Mouse (Mus musculus): Measurements from ENCODE around the gene Cux1.

Cux1 gene

DNA sequence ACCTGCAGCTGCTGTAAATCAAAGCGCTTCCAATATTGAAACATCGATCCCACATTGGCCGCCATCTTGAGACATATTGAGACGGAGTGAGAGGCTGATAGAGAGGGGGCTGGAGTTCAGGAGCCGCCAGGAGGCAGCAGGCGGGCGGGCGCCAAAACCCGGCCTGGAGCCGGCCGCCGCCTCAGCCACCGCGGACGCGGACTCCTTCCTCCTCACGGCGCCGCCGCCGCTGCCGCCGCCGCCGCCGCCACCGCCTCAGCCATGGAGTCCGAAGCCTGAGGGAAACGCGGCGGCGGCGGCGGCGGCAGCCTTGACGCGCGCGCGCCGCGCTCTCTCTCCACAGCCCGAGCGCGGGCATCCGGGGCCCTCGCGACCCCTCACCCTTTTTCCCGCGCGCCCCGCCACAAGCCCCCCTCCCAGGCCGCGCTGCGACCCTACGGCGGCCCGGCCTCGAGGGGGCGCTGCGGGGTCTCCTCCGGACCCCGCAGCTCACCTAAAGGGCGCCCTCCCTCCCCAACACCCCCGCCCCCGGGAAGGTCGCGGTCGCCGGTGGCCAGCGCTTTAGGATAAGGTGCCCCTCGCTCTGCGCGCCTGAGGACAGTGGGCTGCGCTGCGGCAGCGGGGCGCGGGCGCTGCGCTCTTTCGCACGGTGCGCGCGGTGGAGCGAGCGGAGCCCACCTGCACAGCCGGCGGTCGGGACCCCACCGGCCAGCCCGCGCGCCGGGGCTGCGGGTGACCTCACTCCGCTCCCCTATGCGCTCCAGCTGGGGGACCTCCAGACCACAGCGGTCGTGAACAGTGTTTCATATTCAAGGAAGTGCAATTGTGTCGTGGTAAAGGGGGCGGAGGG is at the start of gene Cux1:
Cux1 (minus strand) TSS at position 315 of the 850 bp plus-strand sequence.
- CTCF ChIA-PET, result interaction anchor here (2.8 kb wide), 1 partner anchor 56 kb away, joined by 17 read pairs; no protein-coding TSS in a partner anchor

DNA sequence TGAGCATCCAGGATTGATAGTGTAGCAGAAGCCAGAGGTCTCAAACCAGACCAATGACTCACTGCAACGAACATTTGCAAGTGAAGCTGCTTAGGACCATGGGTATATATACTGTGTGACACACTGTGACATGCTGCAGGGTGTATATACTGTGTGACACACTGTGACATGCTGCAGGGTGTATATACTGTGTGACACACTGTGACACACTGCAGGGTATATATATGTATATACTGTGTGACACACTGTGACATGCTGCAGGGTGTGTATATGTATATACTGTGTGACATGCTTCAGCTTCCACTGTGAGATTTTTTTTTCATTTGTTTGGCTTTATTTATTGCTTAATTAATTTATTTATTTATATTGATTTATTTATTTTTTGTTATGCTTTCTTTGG is 45.1 kb upstream of the Cux1 start:
- CTCF ChIA-PET, result no interaction called here

GRCm38 (mm10) chr5:136608814-136609434 is 41.6 kb upstream of the Cux1 start:
- CTCF ChIA-PET, result interaction anchor here (0.6 kb wide), 1 partner anchor 547 kb away, joined by 3 read pairs; no protein-coding TSS in a partner anchor

- CTCF ChIA-PET, result no interaction called here
Observed at GRCm38 (mm10) chr5:136605144-136605543, 37.9 kb upstream of the Cux1 start.

DNA sequence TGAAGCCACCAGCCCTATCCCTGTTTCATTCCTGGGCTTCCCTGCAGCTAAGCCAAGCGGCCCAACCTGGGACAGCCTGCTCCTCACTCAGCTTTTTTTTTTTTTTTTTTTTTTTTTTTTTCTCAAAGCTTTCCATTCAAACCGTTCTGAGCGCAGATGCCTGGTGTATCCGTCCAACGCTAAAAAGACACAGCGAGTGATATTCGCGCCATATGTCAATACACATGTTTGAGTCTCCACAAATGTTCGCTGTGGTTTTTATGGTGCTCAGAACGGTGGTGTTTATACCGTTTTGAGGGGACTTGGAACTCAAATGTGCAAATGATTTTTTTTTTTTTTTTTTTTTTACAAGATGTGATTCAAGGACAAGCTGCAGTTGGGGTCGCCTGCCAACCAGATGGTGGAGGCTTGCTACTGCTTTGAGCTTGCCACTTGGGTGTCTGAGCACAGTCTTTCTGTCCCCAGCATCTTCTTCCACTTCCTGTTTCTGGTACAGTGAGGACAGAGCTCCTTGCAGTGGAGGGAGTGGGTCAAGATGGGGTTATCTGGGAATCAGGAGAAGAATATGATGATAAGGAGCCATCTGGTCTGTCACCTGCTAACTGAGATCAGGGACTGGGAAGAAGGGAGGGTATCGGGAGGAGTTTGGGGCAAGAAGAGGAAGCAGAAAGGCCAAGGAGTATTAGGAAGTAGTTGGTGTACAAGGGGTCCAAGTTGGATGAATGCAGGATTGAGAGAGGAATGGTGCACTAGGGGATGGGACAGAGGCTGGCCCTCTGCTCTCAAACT is 36.1 kb upstream of the Cux1 start:
- CTCF ChIA-PET, result interaction anchor here (0.6 to 0.7 kb wide), 2 partner anchors 20 to 655 kb away, joined by 3 read pairs; no protein-coding TSS in a partner anchor

- CTCF ChIA-PET, result no interaction called here
Observed at GRCm38 (mm10) chr5:136600511-136600910, 33.2 kb upstream of the Cux1 start.

- CTCF ChIA-PET, result interaction anchor here (0.7 to 0.8 kb wide), 3 partner anchors 12 to 228 kb away, joined by 3 read pairs; no protein-coding TSS in a partner anchor
Observed at GRCm38 (mm10) chr5:136594896-136595540, 27.7 kb upstream of the Cux1 start.

- CTCF ChIA-PET, result interaction anchor here (0.6 kb wide), 1 partner anchor 12 kb away, joined by 3 read pairs; no protein-coding TSS in a partner anchor
Observed at GRCm38 (mm10) chr5:136591816-136592499, 24.7 kb upstream of the Cux1 start.

- CTCF ChIA-PET, result no interaction called here
Observed at GRCm38 (mm10) chr5:136589002-136589401, 21.7 kb upstream of the Cux1 start.

DNA sequence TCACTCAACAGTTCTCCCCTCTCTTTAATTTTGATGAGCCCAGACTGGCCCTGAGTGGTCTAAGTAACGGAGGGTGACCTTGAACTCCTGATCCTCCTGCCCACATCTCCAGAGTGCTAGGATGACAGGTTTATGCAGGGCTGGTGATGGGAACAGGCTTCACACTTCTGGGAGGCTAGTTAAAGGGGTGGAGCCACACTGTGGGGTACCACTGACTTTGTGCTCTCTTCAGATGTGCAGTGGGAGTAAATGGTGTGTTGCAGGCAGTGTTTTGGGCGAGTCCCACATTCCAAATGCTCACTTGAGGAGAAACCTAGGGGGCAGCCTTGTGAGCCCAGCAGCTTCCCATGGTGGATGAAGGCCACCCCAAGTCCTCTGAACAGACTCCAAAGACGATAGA is 21.2 kb upstream of the Cux1 start:
- CTCF ChIA-PET, result no interaction called here

GRCm38 (mm10) chr5:136584676-136585285 is 17.5 kb upstream of the Cux1 start:
- CTCF ChIA-PET, result interaction anchor here (0.6 kb wide), 1 partner anchor 124 kb away, joined by 10 read pairs; no protein-coding TSS in a partner anchor

- CTCF ChIA-PET, result interaction anchor here (0.9 kb wide), 1 partner anchor 11 kb away, joined by 3 read pairs; no protein-coding TSS in a partner anchor
Observed at GRCm38 (mm10) chr5:136583666-136584464, 16.6 kb upstream of the Cux1 start.

GRCm38 (mm10) chr5:136583256-136583655 is 16.0 kb upstream of the Cux1 start:
- CTCF ChIA-PET, result interaction anchor here (0.9 kb wide), 1 partner anchor 11 kb away, joined by 3 read pairs; no protein-coding TSS in a partner anchor

DNA sequence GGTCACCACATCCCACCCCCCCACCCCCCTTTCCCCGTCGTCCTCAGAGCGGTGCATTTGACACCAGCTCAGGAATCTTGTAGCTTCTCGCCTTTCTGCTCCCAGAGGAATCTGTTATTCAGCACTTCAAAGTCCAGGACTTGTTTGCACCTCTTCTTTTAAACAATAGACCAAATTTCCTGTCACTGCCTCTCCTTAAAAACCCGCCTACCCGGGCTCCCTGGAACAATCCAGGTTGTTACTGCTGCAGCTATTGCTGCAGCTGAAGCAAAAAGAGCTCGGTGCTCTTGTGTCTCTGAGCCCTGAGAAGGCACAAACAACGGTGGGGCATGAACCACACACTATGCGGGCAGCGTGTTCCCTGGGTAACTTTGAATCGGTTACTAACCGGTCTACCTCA is 14.9 kb upstream of the Cux1 start:
- CTCF ChIA-PET, result interaction anchor here (0.6 kb wide), 1 partner anchor 14 kb away, joined by 4 read pairs; no protein-coding TSS in a partner anchor

DNA sequence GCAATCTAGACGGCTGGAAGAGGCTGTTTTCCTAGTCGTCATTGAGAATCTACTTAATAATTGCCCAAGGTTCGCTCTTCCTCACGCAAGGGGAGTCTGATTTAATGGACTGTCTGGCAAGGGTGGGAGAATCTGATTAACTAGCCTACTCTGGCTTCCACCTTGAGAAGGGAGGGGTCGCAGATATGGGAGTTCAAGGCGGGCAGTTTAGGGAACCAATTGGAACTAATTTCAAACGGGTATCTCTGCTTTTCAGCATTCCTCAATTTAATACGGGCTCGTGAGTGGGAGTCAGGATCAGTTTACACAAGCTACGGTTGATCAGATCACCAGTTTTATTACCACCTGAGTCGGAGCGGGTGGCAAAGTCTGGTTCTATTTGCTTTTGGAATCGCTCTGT is 14.3 kb upstream of the Cux1 start:
- CTCF ChIA-PET, result interaction anchor here (0.6 kb wide), 1 partner anchor 13 kb away, joined by 4 read pairs; no protein-coding TSS in a partner anchor

- CTCF ChIA-PET, result no interaction called here
Observed at GRCm38 (mm10) chr5:136581166-136581565, 13.9 kb upstream of the Cux1 start.

- CTCF ChIA-PET, result interaction anchor here (0.5 to 0.7 kb wide), 2 partner anchors 9 to 38 kb away, joined by 3 to 4 read pairs; no protein-coding TSS in a partner anchor
Observed at GRCm38 (mm10) chr5:136578201-136578600, 10.9 kb upstream of the Cux1 start.

DNA sequence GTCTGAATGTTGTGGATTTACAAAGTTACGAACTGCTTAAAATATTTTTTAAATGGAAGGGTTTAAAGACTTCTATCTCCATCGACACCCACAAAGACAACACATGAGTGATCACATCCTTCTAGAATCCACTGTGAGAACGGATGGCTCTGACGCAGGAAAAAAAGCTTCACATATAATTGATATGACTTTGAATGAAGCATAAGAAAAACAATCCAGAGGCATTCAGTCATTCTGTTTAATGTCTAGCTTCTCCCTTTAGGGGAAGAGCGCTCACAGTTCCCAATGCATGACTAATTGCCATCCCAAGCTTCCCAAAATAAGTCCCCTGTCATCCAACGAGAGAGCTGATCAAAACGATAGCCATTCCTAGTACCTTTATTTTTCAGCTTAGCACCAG is 2.9 kb upstream of the Cux1 start:
- CTCF ChIA-PET, result interaction anchor here (1.1 to 1.8 kb wide), 2 partner anchors 25 to 53 kb away, joined by 3 to 4 read pairs; no protein-coding TSS in a partner anchor

DNA sequence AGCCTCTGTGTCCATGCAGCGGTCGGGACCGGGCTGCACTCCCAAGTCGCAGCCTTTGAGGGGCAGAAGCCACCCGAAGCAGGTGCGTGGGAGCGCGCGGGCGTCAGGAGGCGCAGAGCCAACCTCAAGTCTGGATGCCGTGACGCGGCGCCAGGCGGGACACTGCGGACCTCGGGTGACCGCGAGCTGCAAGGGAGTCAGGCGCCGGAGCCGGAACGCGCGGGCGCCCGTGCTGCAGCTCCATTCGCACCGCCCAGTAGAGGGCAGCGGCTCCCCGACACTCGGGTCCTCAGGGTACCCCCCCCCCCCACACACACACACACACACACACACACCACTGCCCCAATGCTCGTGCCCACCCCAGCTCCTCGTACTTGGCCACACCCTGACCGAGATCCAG is 1.5 kb upstream of the Cux1 start:
- CTCF ChIA-PET, result interaction anchor here (0.5 to 1.8 kb wide), 8 partner anchors 10 to 321 kb away, joined by 3 to 7 read pairs (median 4); no protein-coding TSS in a partner anchor

Data from spleen, embryonic (tissue).